Mouse (Mus musculus): Measurements from ENCODE around the gene Mki67.
"Not testable (repeated sequence)": the region's sequence is repeated elsewhere in the genome, so short reads cannot be mapped to it uniquely, and the experiment has no call there.

- TF ChIP-seq TBP (conservative IDR thresholded peaks at IDR 0.05; ENCODE audit: low read depth, low read length); RCOR1 (conservative IDR thresholded peaks at IDR 0.05; ENCODE audit: low read depth, low read length); POLR2A (IDR thresholded peaks at IDR 0.05; ENCODE audit: low read depth, low read length); CTCF (conservative IDR thresholded peaks at IDR 0.05 in 1 of 2, IDR thresholded peaks at IDR 0.05 in 1 of 2; ENCODE audit: low read depth in 2 of 2, low read length in 2 of 2); JUN (IDR thresholded peaks at IDR 0.05; ENCODE audit: insufficient read depth, low read depth, low read length); ZC3H11A (IDR thresholded peaks at IDR 0.05; ENCODE audit: low read depth, low read length); SMC3 (IDR thresholded peaks at IDR 0.05; ENCODE audit: low read depth, low read length); EP300 (IDR thresholded peaks at IDR 0.05; ENCODE audit: low read length); TCF12 (IDR thresholded peaks at IDR 0.05; ENCODE audit: low read depth, low read length); E2F4 (IDR thresholded peaks at IDR 0.05; ENCODE audit: insufficient replicate concordance, low read depth, low read length): not testable (repeated sequence)
These were observed 32.1 kb downstream of the Mki67 start for GRCm38 (mm10) chr7:135684098-135684497.

Measured in CH12.LX (cell line).